Mouse (Mus musculus): ENCODE data around the gene Sbpl.
"Not testable (repeated sequence)": the region's sequence is repeated elsewhere in the genome, so short reads cannot be mapped to it uniquely, and the experiment has no call there.

The Sbpl gene

GRCm38 (mm10) chr17:23961573-23962122, 6.6 kb upstream of the Sbpl start:
- DNase-seq (ENCODE audit: low spot score in 2 of 2), result no peak

- peak; percentile 75 to 86 for DNase-seq (ENCODE audit: low spot score in 2 of 2)
Measured at GRCm38 (mm10) chr17:23960084-23960738, 5.1 kb upstream of the Sbpl start.

- not testable (repeated sequence) for DNase-seq (ENCODE audit: low spot score in 2 of 2)
Measured at GRCm38 (mm10) chr17:23950828-23951227, 4.2 kb downstream of the Sbpl start.

GRCm38 (mm10) chr17:23949068-23949467, 6.0 kb downstream of the Sbpl start:
- DNase-seq (ENCODE audit: low spot score in 2 of 2), result no peak

- not testable (repeated sequence) for DNase-seq (ENCODE audit: low spot score in 2 of 2)
Measured at GRCm38 (mm10) chr17:23947486-23947885, 7.6 kb downstream of the Sbpl start.

GRCm38 (mm10) chr17:23941372-23941771, 13.7 kb downstream of the Sbpl start, which contains the start of gene Sbp:
Sbp (plus strand) TSS chr17:23941672.
- DNase-seq (ENCODE audit: low spot score in 2 of 2), result no peak

GRCm38 (mm10) chr17:23931157-23931556, 23.9 kb downstream of the Sbpl start:
- DNase-seq (ENCODE audit: low spot score in 2 of 2), result no peak

GRCm38 (mm10) chr17:23925090-23925493, 30.0 kb downstream of the Sbpl start:
- DNase-seq (ENCODE audit: low spot score in 2 of 2), result peak; percentile 37 to 69

- peak; percentile 64 to 84 for DNase-seq (ENCODE audit: low spot score in 2 of 2)
Measured at GRCm38 (mm10) chr17:23924531-23925007, 30.5 kb downstream of the Sbpl start.

GRCm38 (mm10) chr17:23917158-23917557, 37.9 kb downstream of the Sbpl start, which contains the start of gene Dcpp3:
Dcpp3 (plus strand) TSS chr17:23917458.
- DNase-seq (ENCODE audit: low spot score in 2 of 2), result not testable (repeated sequence)

Measured in cerebellum, postnatal 4 days (tissue).